8 mouse cellular contexts compared by ENCODE assay signal in genomic region chr4:122985110-122985509, GRCm38 (mm10). TPM values are rescaled to one million over a fixed set of nuclear protein-coding genes. Genes with fewer than 3 reads are reported as not detected.
A peak's percentile ranks its signal among the peaks of the same experiment; 100 is the strongest.
DNase-seq lines count a peak whose midpoint lies in the region; ATAC-seq and TF ChIP-seq lines count a peak whose summit lies in the region.

No protein-coding gene starts in this region.

- TF ChIP-seq POLR2A in bone marrow macrophage, adult 2 months (IDR thresholded peaks at IDR 0.05; ENCODE audit: borderline replicate concordance, low read depth, low read length) = no peak

- peaks cover 11% of the 10 kb centered on the region for H3K4me1 ChIP-seq in bone marrow macrophage, adult 2 months (ENCODE audit: control insufficient read depth, insufficient read depth, low read length)
- H3K4me1 ChIP-seq in midbrain, embryonic 13.5 days (replicated peaks) = peaks cover 10% of the 10 kb centered on the region
- peaks cover 4% of the 10 kb centered on the region; the same call in 1 of the 2 replicates for H3K4me1 ChIP-seq in stomach, embryonic 16.5 days (ENCODE audit: control insufficient read depth, insufficient read depth, low read length)

- no peak overlapping the region for H3K9ac ChIP-seq in midbrain, embryonic 13.5 days (replicated peaks)
- H3K9ac ChIP-seq in stomach, embryonic 16.5 days (ENCODE audit: low read length) = no peak overlapping the region

- peaks cover 22% of the 10 kb centered on the region for H3K27me3 ChIP-seq in midbrain, embryonic 13.5 days
- H3K27me3 ChIP-seq in stomach, embryonic 16.5 days (ENCODE audit: control insufficient read depth, insufficient read depth, low read length) = peaks cover 13% of the 10 kb centered on the region

- no peak overlapping the region for H3K4me3 ChIP-seq in bone marrow macrophage, adult 2 months (ENCODE audit: insufficient read depth, low read length)
- no peak overlapping the region for H3K4me3 ChIP-seq in midbrain, embryonic 13.5 days (replicated peaks)
- no peak overlapping the region for H3K4me3 ChIP-seq in stomach, embryonic 16.5 days (replicated peaks; ENCODE audit: low read length)

- H3K4me2 ChIP-seq in midbrain, embryonic 13.5 days (replicated peaks) = no peak overlapping the region
- H3K4me2 ChIP-seq in stomach, embryonic 16.5 days (ENCODE audit: low read depth, low read length) = no peak overlapping the region

- peak; percentile 88 for ATAC-seq in granulocyte monocyte progenitor cell, adult 5-6 weeks (replicated peaks; ENCODE audit: poor library complexity, severe bottlenecking)
- ATAC-seq in midbrain, embryonic 13.5 days = peak; percentile 93
- peak; percentile 78 for ATAC-seq in stomach, embryonic 16.5 days (ENCODE audit: insufficient read depth, low FRiP score)

- H3K27ac ChIP-seq in bone marrow macrophage, adult 2 months (ENCODE audit: insufficient read depth, low read depth, low read length) = peak overlapping the region; percentile 77
- no peak overlapping the region for H3K27ac ChIP-seq in midbrain, embryonic 13.5 days
- H3K27ac ChIP-seq in stomach, embryonic 16.5 days (ENCODE audit: low read length) = no peak overlapping the region

- intact Hi-C loops in left cerebral cortex, postnatal 4 days (cut with DNase I) = loop anchor here (5.0 to 10.0 kb wide), 2 partner anchors 88 to 1740 kb away; no protein-coding TSS in a partner anchor

- H3K9me3 ChIP-seq in midbrain, embryonic 13.5 days = no peaks in the 10 kb centered on the region
- no peaks in the 10 kb centered on the region for H3K9me3 ChIP-seq in stomach, embryonic 16.5 days (replicated peaks; ENCODE audit: control insufficient read depth, low read length)

- 43% methylated on average over 8 of the region's 8 CpGs for WGBS in midbrain, embryonic 13.5 days
- WGBS in stomach, embryonic 16.5 days = 28% methylated on average over 8 of the region's 8 CpGs

- no peaks in the 10 kb centered on the region for H3K36me3 ChIP-seq in midbrain, embryonic 13.5 days
- H3K36me3 ChIP-seq in stomach, embryonic 16.5 days (ENCODE audit: control insufficient read depth, insufficient read depth, low read length) = no peaks in the 10 kb centered on the region

- TF ChIP-seq CTCF in bone marrow macrophage, adult 2 months (IDR thresholded peaks at IDR 0.05; ENCODE audit: low read depth, low read length) = peak; percentile 46; the same call in 1 of the 2 replicates

- DNase-seq in gastrocnemius, adult 18-20 months (ENCODE audit: low spot score) = peak; percentile 32
- no peak for DNase-seq in gastrocnemius, postnatal 10 days
- peak; percentile 51 for DNase-seq in kidney, adult 18-20 months
- peak; percentile 46 for DNase-seq in left cerebral cortex, postnatal 4 days

RNA-seq across cellular contexts. Expression of gene Mycl, which starts 10.3 kb away (rescaled TPM):
- under 1 TPM; 0.12 to 0.64 TPM for total RNA-seq in gastrocnemius, adult 18-20 months (2021)
- total RNA-seq in gastrocnemius, postnatal 10 days (2021) = 1 to 10 TPM; 4.4 to 5.8 TPM
- polyA plus RNA-seq in bone marrow macrophage, adult 2 months (2012; ENCODE audit: insufficient read depth, insufficient read length, missing spikeins) = 0.29 and 0.32 TPM in 2 replicates
- 1.5 and 4.4 TPM in 2 replicates for total RNA-seq in granulocyte monocyte progenitor cell, adult 5-6 weeks (2014; fragmentation: Nextera tagmentation)
- total RNA-seq in granulocyte monocyte progenitor cell, adult 5-6 weeks (2017) = 0.21 and 0.78 TPM in 2 replicates
- 10 to 100 TPM; 60.5 to 66.1 TPM for total RNA-seq in left cerebral cortex, postnatal 4 days (2021)
- polyA plus RNA-seq in midbrain, embryonic 13.5 days (2015; fragmentation: Nextera tagmentation; extraction: Ambion mirVana) = 95.2 and 101 TPM in 2 replicates
- polyA plus RNA-seq in stomach, embryonic 16.5 days (2015; fragmentation: Nextera tagmentation; extraction: Ambion mirVana) = 13.0 and 13.8 TPM in 2 replicates

RNA-seq across cellular contexts. Expression of gene Mfsd2a, which starts 24.1 kb away (rescaled TPM):
- under 1 TPM; 0.39 to 0.81 TPM for total RNA-seq in gastrocnemius, adult 18-20 months (2021)
- total RNA-seq in gastrocnemius, postnatal 10 days (2021) = 1 to 10 TPM in 1 of 2 experiments, under 1 TPM in 1; 0.36 to 1.2 TPM
- polyA plus RNA-seq in bone marrow macrophage, adult 2 months (2012; ENCODE audit: insufficient read depth, insufficient read length, missing spikeins) = not detected in 2 replicates
- not detected in 2 replicates for total RNA-seq in granulocyte monocyte progenitor cell, adult 5-6 weeks (2014; fragmentation: Nextera tagmentation)
- 1.5 TPM in 1 of 2 replicates, not detected in the other for total RNA-seq in granulocyte monocyte progenitor cell, adult 5-6 weeks (2017)
- 10 to 100 TPM; 35.4 TPM for total RNA-seq in left cerebral cortex, postnatal 4 days (2021)
- polyA plus RNA-seq in midbrain, embryonic 13.5 days (2015; fragmentation: Nextera tagmentation; extraction: Ambion mirVana) = 31.7 and 32.5 TPM in 2 replicates
- 5.8 and 8.4 TPM in 2 replicates for polyA plus RNA-seq in stomach, embryonic 16.5 days (2015; fragmentation: Nextera tagmentation; extraction: Ambion mirVana)

RNA-seq across cellular contexts. Expression of gene Trit1, which starts 31.3 kb away (rescaled TPM):
- 1 to 10 TPM; 6.5 to 6.8 TPM for total RNA-seq in gastrocnemius, adult 18-20 months (2021)
- total RNA-seq in gastrocnemius, postnatal 10 days (2021) = 10 to 100 TPM in 1 of 2 experiments, 1 to 10 TPM in 1; 9.1 to 11.0 TPM
- 11.0 and 12.5 TPM in 2 replicates for polyA plus RNA-seq in bone marrow macrophage, adult 2 months (2012; ENCODE audit: insufficient read depth, insufficient read length, missing spikeins)
- total RNA-seq in granulocyte monocyte progenitor cell, adult 5-6 weeks (2014; fragmentation: Nextera tagmentation) = 10.8 and 21.5 TPM in 2 replicates
- 20.4 and 20.7 TPM in 2 replicates for total RNA-seq in granulocyte monocyte progenitor cell, adult 5-6 weeks (2017)
- 10 to 100 TPM; 29.9 to 30.5 TPM for total RNA-seq in left cerebral cortex, postnatal 4 days (2021)
- polyA plus RNA-seq in midbrain, embryonic 13.5 days (2015; fragmentation: Nextera tagmentation; extraction: Ambion mirVana) = 27.6 and 30.9 TPM in 2 replicates
- 20.1 and 21.2 TPM in 2 replicates for polyA plus RNA-seq in stomach, embryonic 16.5 days (2015; fragmentation: Nextera tagmentation; extraction: Ambion mirVana)

Comparison
In these comparisons a context has a peak if more than half of its experiments do, and no peak if none do; other contexts are left out.
1. RNA of gene Mycl, which starts 10.3 kb away (total RNA-seq): 60.5 to 66.1 TPM in left cerebral cortex, postnatal 4 days; 4.4 to 5.8 TPM in gastrocnemius, postnatal 10 days, 0.21 to 4.4 TPM in granulocyte monocyte progenitor cell, adult 5-6 weeks and 0.12 to 0.64 TPM in gastrocnemius, adult 18-20 months; every median in the first group is over 4 times any median in the second.
2. RNA of gene Mfsd2a, which starts 24.1 kb away (total RNA-seq): 35.4 TPM in left cerebral cortex, postnatal 4 days; 0.36 to 1.2 TPM in gastrocnemius, postnatal 10 days, 0.39 to 0.81 TPM in gastrocnemius, adult 18-20 months and 1.5 TPM in granulocyte monocyte progenitor cell, adult 5-6 weeks; every median in the first group is over 10 times any median in the second.
3. Peak in every context shown above with its lines, with median percentiles within 50 percentile points of each other: ATAC-seq.